Mouse (Mus musculus): ENCODE data around the gene Oxld1. TPM values are rescaled to one million over a fixed set of nuclear protein-coding genes. Genes with fewer than 3 reads are reported as not detected.

Gene Oxld1
- polyA plus RNA-seq, 1 experiment from 2014 or later, result 16.8 TPM

- no peak for ATAC-seq (replicated peaks; ENCODE audit: low FRiP score)
- Histone ChIP-seq H3K9me3 (ENCODE audit: control insufficient read depth, low read length) (no peaks in the 10 kb centered on the region), H3K9ac (ENCODE audit: low read depth, low read length) (no peak overlapping the region), H3K4me1 (replicated peaks; ENCODE audit: control insufficient read depth, insufficient read depth, low read length) (peaks cover 17% of the 10 kb centered on the region), H3K36me3 (ENCODE audit: control insufficient read depth, insufficient read depth, low read length) (peaks cover 34% of the 10 kb centered on the region), H3K27me3 (replicated peaks; ENCODE audit: control insufficient read depth, insufficient read depth, low read length) (no peaks in the 10 kb centered on the region), H3K4me3 (ENCODE audit: low read depth, low read length) (0 out of 2 replicates have a peak overlapping the region, but pooled peaks have one; percentile 97), H3K27ac (ENCODE audit: low read depth, low read length) (no peak overlapping the region), H3K4me2 (peak overlapping the region; percentile 82)
- 84% methylated on average over 4 of the region's 4 CpGs for WGBS
- DNase-seq (ENCODE audit: low spot score), result no peak
Observed at GRCm38 (mm10) chr11:120465521-120465920, 7.7 kb upstream of the Oxld1 start.

- Histone ChIP-seq H3K4me3 (ENCODE audit: low read depth, low read length) (no peak overlapping the region), H3K4me2 (no peak overlapping the region), H3K4me1 (replicated peaks; ENCODE audit: control insufficient read depth, insufficient read depth, low read length) (peaks cover 21% of the 10 kb centered on the region), H3K27ac (ENCODE audit: low read depth, low read length) (no peak overlapping the region), H3K27me3 (replicated peaks; ENCODE audit: control insufficient read depth, insufficient read depth, low read length) (no peaks in the 10 kb centered on the region), H3K9me3 (ENCODE audit: control insufficient read depth, low read length) (no peaks in the 10 kb centered on the region), H3K36me3 (ENCODE audit: control insufficient read depth, insufficient read depth, low read length) (peaks cover 33% of the 10 kb centered on the region), H3K9ac (ENCODE audit: low read depth, low read length) (no peak overlapping the region)
- WGBS, result 87% methylated on average over 5 of the region's 5 CpGs
- ATAC-seq (replicated peaks; ENCODE audit: low FRiP score) (no peak), DNase-seq (ENCODE audit: low spot score) (no peak)
Observed at GRCm38 (mm10) chr11:120464365-120464764, 6.5 kb upstream of the Oxld1 start.

GRCm38 (mm10) chr11:120463536-120463935 is 5.7 kb upstream of the Oxld1 start:
- Histone ChIP-seq H3K27ac (ENCODE audit: low read depth, low read length) (no peak overlapping the region), H3K4me1 (replicated peaks; ENCODE audit: control insufficient read depth, insufficient read depth, low read length) (peaks cover 21% of the 10 kb centered on the region), H3K27me3 (replicated peaks; ENCODE audit: control insufficient read depth, insufficient read depth, low read length) (no peaks in the 10 kb centered on the region), H3K4me2 (no peak overlapping the region), H3K9me3 (ENCODE audit: control insufficient read depth, low read length) (no peaks in the 10 kb centered on the region), H3K9ac (ENCODE audit: low read depth, low read length) (no peak overlapping the region), H3K36me3 (ENCODE audit: control insufficient read depth, insufficient read depth, low read length) (peaks cover 32% of the 10 kb centered on the region), H3K4me3 (ENCODE audit: low read depth, low read length) (no peak overlapping the region)
- WGBS, result 88% methylated on average over 2 of the region's 2 CpGs
- ATAC-seq (replicated peaks; ENCODE audit: low FRiP score) (no peak), DNase-seq (ENCODE audit: low spot score) (no peak)

DNA sequence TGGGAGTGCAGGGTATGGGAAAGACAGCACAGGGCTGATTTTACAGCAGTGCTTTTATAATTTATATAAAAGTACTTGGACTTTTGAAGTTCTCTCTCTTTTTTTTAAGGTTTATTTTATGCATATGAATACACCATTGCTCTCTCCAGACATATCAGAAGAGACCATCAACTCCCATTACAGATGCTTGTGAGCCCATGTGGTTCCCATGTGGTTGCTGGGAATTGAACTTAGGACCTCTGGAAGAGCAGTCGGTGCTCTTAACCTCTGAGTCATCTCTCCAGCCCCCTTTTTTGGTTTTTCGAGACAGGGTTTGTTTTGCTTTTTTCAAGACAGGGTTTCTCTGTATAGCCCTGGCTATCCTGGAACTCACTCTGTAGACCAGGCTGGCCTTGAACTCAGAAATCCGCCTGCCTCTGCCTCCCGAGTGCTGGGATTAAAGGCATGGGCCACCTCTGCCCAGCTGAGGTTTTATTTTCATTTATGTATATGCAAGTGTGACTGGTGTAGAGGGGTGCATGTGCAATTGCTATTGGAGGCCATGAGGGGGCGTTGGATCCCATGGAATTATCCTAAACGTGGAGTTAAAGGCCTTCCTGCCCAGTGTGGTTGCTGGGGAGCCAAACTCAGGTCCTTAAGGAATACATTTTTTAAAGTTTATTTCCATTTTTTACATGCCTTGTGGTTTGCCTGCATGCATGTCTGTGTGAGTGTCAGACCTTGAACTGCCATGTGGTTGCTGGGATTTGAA is 1.2 kb upstream of the Oxld1 start:
- Histone ChIP-seq H3K27ac (ENCODE audit: low read depth, low read length) (peak overlapping the region; percentile 84), H3K36me3 (ENCODE audit: control insufficient read depth, insufficient read depth, low read length) (peaks cover 30% of the 10 kb centered on the region), H3K9ac (ENCODE audit: low read depth, low read length) (peak overlapping the region; percentile 95), H3K9me3 (ENCODE audit: control insufficient read depth, low read length) (no peaks in the 10 kb centered on the region), H3K27me3 (replicated peaks; ENCODE audit: control insufficient read depth, insufficient read depth, low read length) (no peaks in the 10 kb centered on the region), H3K4me2 (peak overlapping the region; percentile 88), H3K4me3 (ENCODE audit: low read depth, low read length) (peak overlapping the region; percentile 94), H3K4me1 (replicated peaks; ENCODE audit: control insufficient read depth, insufficient read depth, low read length) (peaks cover 14% of the 10 kb centered on the region)
- WGBS, result 53% methylated on average over 6 of the region's 6 CpGs
- no peak for DNase-seq (ENCODE audit: low spot score)
- ATAC-seq (replicated peaks; ENCODE audit: low FRiP score), result no peak

- DNase-seq (ENCODE audit: low spot score), result no peak
- Histone ChIP-seq H3K9ac (ENCODE audit: low read depth, low read length) (peak overlapping the region; percentile 95), H3K36me3 (ENCODE audit: control insufficient read depth, insufficient read depth, low read length) (peaks cover 22% of the 10 kb centered on the region), H3K27me3 (replicated peaks; ENCODE audit: control insufficient read depth, insufficient read depth, low read length) (no peaks in the 10 kb centered on the region), H3K4me3 (ENCODE audit: low read depth, low read length) (peak overlapping the region; percentile 94), H3K4me1 (replicated peaks; ENCODE audit: control insufficient read depth, insufficient read depth, low read length) (peaks cover 14% of the 10 kb centered on the region), H3K27ac (ENCODE audit: low read depth, low read length) (peak overlapping the region; percentile 84), H3K4me2 (peak overlapping the region; percentile 88), H3K9me3 (ENCODE audit: control insufficient read depth, low read length) (no peaks in the 10 kb centered on the region)
- WGBS, result 11% methylated on average over 14 of the region's 14 CpGs
- peak; percentile 39 for ATAC-seq (replicated peaks; ENCODE audit: low FRiP score)
Observed at GRCm38 (mm10) chr11:120457370-120457769, 498 bp downstream of the Oxld1 start.

GRCm38 (mm10) chr11:120455413-120455812 is 2.5 kb downstream of the Oxld1 start:
- H3K4me3 ChIP-seq (ENCODE audit: low read depth, low read length), result no peak overlapping the region
- no peak overlapping the region for H3K9ac ChIP-seq (ENCODE audit: low read depth, low read length)
- H3K27ac ChIP-seq (ENCODE audit: low read depth, low read length), result no peak overlapping the region
- DNase-seq (ENCODE audit: low spot score) (no peak), ATAC-seq (replicated peaks; ENCODE audit: low FRiP score) (no peak)
- peaks cover 7% of the 10 kb centered on the region; the same call in 1 of the 2 replicates for H3K36me3 ChIP-seq (ENCODE audit: control insufficient read depth, insufficient read depth, low read length)
- WGBS, result 88% methylated on average over 7 of the region's 7 CpGs
- H3K4me2 ChIP-seq, result no peak overlapping the region
- H3K27me3 ChIP-seq (replicated peaks; ENCODE audit: control insufficient read depth, insufficient read depth, low read length), result no peaks in the 10 kb centered on the region
- H3K9me3 ChIP-seq (ENCODE audit: control insufficient read depth, low read length), result no peaks in the 10 kb centered on the region
- peaks cover 14% of the 10 kb centered on the region for H3K4me1 ChIP-seq (replicated peaks; ENCODE audit: control insufficient read depth, insufficient read depth, low read length)

- H3K27ac ChIP-seq (ENCODE audit: low read depth, low read length), result no peak overlapping the region
- H3K4me1 ChIP-seq (replicated peaks; ENCODE audit: control insufficient read depth, insufficient read depth, low read length), result peaks cover 14% of the 10 kb centered on the region
- DNase-seq (ENCODE audit: low spot score), result no peak
- no peak overlapping the region for H3K4me3 ChIP-seq (ENCODE audit: low read depth, low read length)
- ATAC-seq (replicated peaks; ENCODE audit: low FRiP score), result no peak
- peaks cover 5% of the 10 kb centered on the region; the same call in 1 of the 2 replicates for H3K36me3 ChIP-seq (ENCODE audit: control insufficient read depth, insufficient read depth, low read length)
- no peak overlapping the region for H3K4me2 ChIP-seq
- 91% methylated on average over 4 of the region's 4 CpGs for WGBS
- H3K9me3 ChIP-seq (ENCODE audit: control insufficient read depth, low read length), result no peaks in the 10 kb centered on the region
- no peaks in the 10 kb centered on the region for H3K27me3 ChIP-seq (replicated peaks; ENCODE audit: control insufficient read depth, insufficient read depth, low read length)
- no peak overlapping the region for H3K9ac ChIP-seq (ENCODE audit: low read depth, low read length)
Observed at GRCm38 (mm10) chr11:120454965-120455364, 2.9 kb downstream of the Oxld1 start.

GRCm38 (mm10) chr11:120453306-120453705 is 4.6 kb downstream of the Oxld1 start, which contains the start of gene Pde6g:
Gene Pde6g (minus strand): TSS chr11:120453500.
- Histone ChIP-seq H3K4me2 (no peak within 1 kb of the TSS), H3K36me3 (ENCODE audit: control insufficient read depth, insufficient read depth, low read length) (no peaks in the 10 kb centered on the region; the same call in 1 of the 2 replicates), H3K9me3 (ENCODE audit: control insufficient read depth, low read length) (no peaks in the 10 kb centered on the region), H3K4me3 (ENCODE audit: low read depth, low read length) (no peak within 1 kb of the TSS), H3K4me1 (replicated peaks; ENCODE audit: control insufficient read depth, insufficient read depth, low read length) (peaks cover 6% of the 10 kb centered on the region), H3K27me3 (replicated peaks; ENCODE audit: control insufficient read depth, insufficient read depth, low read length) (no peaks in the 10 kb centered on the region), H3K27ac (ENCODE audit: low read depth, low read length) (no peak within 1 kb of the TSS), H3K9ac (ENCODE audit: low read depth, low read length) (no peak within 1 kb of the TSS)
- ATAC-seq (replicated peaks; ENCODE audit: low FRiP score) (no peak), DNase-seq (ENCODE audit: low spot score) (no peak)
- WGBS, result 86% methylated on average over 4 of the region's 4 CpGs

DNA sequence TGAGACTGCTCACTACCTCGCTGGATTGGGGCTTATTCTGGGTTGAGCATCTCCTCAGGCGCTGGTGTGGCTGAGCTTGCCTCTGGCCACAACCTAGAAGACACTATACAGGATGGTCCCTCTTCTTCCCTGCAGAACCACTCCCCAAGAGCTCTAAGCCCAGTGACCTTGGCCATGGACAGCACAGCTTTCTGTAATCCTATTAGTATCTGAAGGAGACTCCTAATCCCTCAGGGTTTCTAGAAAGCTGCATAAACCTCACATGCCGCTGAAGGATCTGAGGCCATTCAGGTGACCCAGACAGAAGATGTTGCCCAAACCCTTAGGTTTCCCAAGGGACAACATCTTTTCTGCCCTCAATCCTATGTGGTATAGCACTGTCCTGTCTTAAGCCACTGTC is 5.6 kb downstream of the Oxld1 start:
- H3K4me2 ChIP-seq, result no peak overlapping the region
- H3K9me3 ChIP-seq (ENCODE audit: control insufficient read depth, low read length), result no peaks in the 10 kb centered on the region
- H3K9ac ChIP-seq (ENCODE audit: low read depth, low read length), result no peak overlapping the region
- 75% methylated on average over 3 of the region's 3 CpGs for WGBS
- no peaks in the 10 kb centered on the region; the same call in 1 of the 2 replicates for H3K36me3 ChIP-seq (ENCODE audit: control insufficient read depth, insufficient read depth, low read length)
- H3K4me3 ChIP-seq (ENCODE audit: low read depth, low read length), result no peak overlapping the region
- DNase-seq (ENCODE audit: low spot score), result no peak
- H3K4me1 ChIP-seq (replicated peaks; ENCODE audit: control insufficient read depth, insufficient read depth, low read length), result peaks cover 6% of the 10 kb centered on the region
- no peaks in the 10 kb centered on the region for H3K27me3 ChIP-seq (replicated peaks; ENCODE audit: control insufficient read depth, insufficient read depth, low read length)
- ATAC-seq (replicated peaks; ENCODE audit: low FRiP score), result no peak
- no peak overlapping the region for H3K27ac ChIP-seq (ENCODE audit: low read depth, low read length)

Data from liver, embryonic 11.5 days (tissue).